Mouse (Mus musculus): ENCODE measurements around the gene Tmprss11b. TPM values are rescaled to one million over a fixed set of nuclear protein-coding genes. Genes with fewer than 3 reads are reported as not detected.
"Not testable (repeated sequence)": the region's sequence is repeated elsewhere in the genome, so short reads cannot be mapped to it uniquely, and the experiment has no call there.

Tmprss11b gene
- total RNA-seq (2015; ENCODE audit: low replicate concordance) (not detected in 2 replicates), total RNA-seq (2017; ENCODE audit: low replicate concordance) (not detected in 2 replicates)

GRCm38 (mm10) chr5:86676262-86676661, at the start of gene Tmprss11b:
TSS of gene Tmprss11b (minus strand) at chr5:86676362.
- no peak for ATAC-seq (replicated peaks; ENCODE audit: low FRiP score, poor library complexity, severe bottlenecking)

- no peak for ATAC-seq (replicated peaks; ENCODE audit: low FRiP score, poor library complexity, severe bottlenecking)
Observed at GRCm38 (mm10) chr5:86725021-86725420, 48.9 kb upstream of the Tmprss11b start.

GRCm38 (mm10) chr5:86722820-86723460, 46.8 kb upstream of the Tmprss11b start:
- ATAC-seq (replicated peaks; ENCODE audit: low FRiP score, poor library complexity, severe bottlenecking) = no peak

GRCm38 (mm10) chr5:86714967-86715366, 38.8 kb upstream of the Tmprss11b start:
- ATAC-seq (replicated peaks; ENCODE audit: low FRiP score, poor library complexity, severe bottlenecking) = no peak

- ATAC-seq (replicated peaks; ENCODE audit: low FRiP score, poor library complexity, severe bottlenecking) = no peak
Observed at GRCm38 (mm10) chr5:86704923-86705322, 28.8 kb upstream of the Tmprss11b start.

- ATAC-seq (replicated peaks; ENCODE audit: low FRiP score, poor library complexity, severe bottlenecking) = no peak
Observed at GRCm38 (mm10) chr5:86684667-86685066, 8.5 kb upstream of the Tmprss11b start.

- not testable (repeated sequence) for ATAC-seq (replicated peaks; ENCODE audit: low FRiP score, poor library complexity, severe bottlenecking)
Observed at GRCm38 (mm10) chr5:86649185-86649584, 27.0 kb downstream of the Tmprss11b start.

GRCm38 (mm10) chr5:86640795-86641194, 35.4 kb downstream of the Tmprss11b start:
- no peak for ATAC-seq (replicated peaks; ENCODE audit: low FRiP score, poor library complexity, severe bottlenecking)

GRCm38 (mm10) chr5:86632324-86632723, 43.8 kb downstream of the Tmprss11b start, which contains the start of gene Tmprss11f:
TSS of gene Tmprss11f (minus strand) at chr5:86632424.
- no peak for ATAC-seq (replicated peaks; ENCODE audit: low FRiP score, poor library complexity, severe bottlenecking)

- no peak for ATAC-seq (replicated peaks; ENCODE audit: low FRiP score, poor library complexity, severe bottlenecking)
Observed at GRCm38 (mm10) chr5:86630700-86631099, 45.5 kb downstream of the Tmprss11b start.

GRCm38 (mm10) chr5:86621778-86622177, 54.4 kb downstream of the Tmprss11b start:
- ATAC-seq (replicated peaks; ENCODE audit: low FRiP score, poor library complexity, severe bottlenecking) = no peak

Other genes starting within 250 kb of the Tmprss11b start
- gene Tmprss11a, start 207.4 kb downstream of the Tmprss11b start, total RNA-seq (2015; ENCODE audit: low replicate concordance) = not detected in 2 replicates
- not detected in 2 replicates for gene Tmprss11a, start 207.4 kb downstream of the Tmprss11b start, total RNA-seq (2017; ENCODE audit: low replicate concordance)
- not detected in 2 replicates for gene Tmprss11g, start 157.8 kb downstream of the Tmprss11b start, total RNA-seq (2015; ENCODE audit: low replicate concordance)
- not detected in 2 replicates for gene Tmprss11g, start 157.8 kb downstream of the Tmprss11b start, total RNA-seq (2017; ENCODE audit: low replicate concordance)
- not detected in 2 replicates for gene Tmprss11f, start 43.9 kb downstream of the Tmprss11b start, total RNA-seq (2015; ENCODE audit: low replicate concordance)
- gene Tmprss11f, start 43.9 kb downstream of the Tmprss11b start, total RNA-seq (2017; ENCODE audit: low replicate concordance) = 0.56 TPM in 1 of 2 replicates, not detected in the other
- not detected in 2 replicates for gene Tmprss11e, start 69.5 kb upstream of the Tmprss11b start, total RNA-seq (2015; ENCODE audit: low replicate concordance)
- gene Tmprss11e, start 69.5 kb upstream of the Tmprss11b start, total RNA-seq (2017; ENCODE audit: low replicate concordance) = not detected in 2 replicates
- 217 and 251 TPM in 2 replicates for gene Ythdc1, start 127.9 kb upstream of the Tmprss11b start, total RNA-seq (2015; ENCODE audit: low replicate concordance)
- gene Ythdc1, start 127.9 kb upstream of the Tmprss11b start, total RNA-seq (2017; ENCODE audit: low replicate concordance) = 259 and 264 TPM in 2 replicates
- gene Ugt2b34, start 230.6 kb upstream of the Tmprss11b start, total RNA-seq (2015; ENCODE audit: low replicate concordance) = not detected in 2 replicates
- gene Ugt2b34, start 230.6 kb upstream of the Tmprss11b start, total RNA-seq (2017; ENCODE audit: low replicate concordance) = not detected in 2 replicates

Measured in erythroblast, adult 5-6 weeks (primary cell).